Mouse (Mus musculus) kidney, postnatal 0 days (tissue): Measurements from ENCODE around the gene Cenpj. TPM values are rescaled to one million over a fixed set of nuclear protein-coding genes. Genes with fewer than 3 reads are reported as not detected.

ENCODE experiments used
- ATAC-seq: fragments of 200-750 bp; cut with Nextera tagmentation; replicated peaks from 2 replicates; pipeline ENCODE4 v1.8.0; 2017; ENCODE audit warnings: low read depth, moderate number of reproducible peaks, moderate TSS enrichment, moderate library complexity; ENCODE audit not compliant: low FRiP score
- DNase-seq: peaks from one replicate; pipeline ENCODE4 v3.0.0-alpha.2; 2016; ENCODE audit warnings: low spot score
- H3K27ac ChIP-seq: fragments of 300-500 bp; sonication (generic); 2 replicates; pipeline ENCODE4 v1.5.1; 2014; ENCODE audit warnings: mild to moderate bottlenecking
- H3K27me3 ChIP-seq: fragments of 300-500 bp; sonication (generic); 2 replicates; pipeline ENCODE4 v1.6.1; 2014; ENCODE audit warnings: low read length, mixed read lengths; ENCODE audit not compliant: insufficient read depth
- H3K36me3 ChIP-seq: fragments of 300-500 bp; sonication (generic); 2 replicates; pipeline ENCODE4 v1.6.1; 2014; ENCODE audit warnings: low read length, mixed read lengths; ENCODE audit not compliant: insufficient read depth
- H3K4me1 ChIP-seq: fragments of 300-500 bp; sonication (generic); replicated peaks from 2 replicates; pipeline ENCODE4 v1.6.1; 2014; ENCODE audit warnings: antibody characterized with exemption, low read length, mixed read lengths; ENCODE audit not compliant: insufficient read depth
- H3K4me2 ChIP-seq: fragments of 300-500 bp; sonication (generic); 2 replicates; pipeline ENCODE4 v1.6.1; 2014; ENCODE audit warnings: mild to moderate bottlenecking, low read length, moderate library complexity, mixed read lengths
- H3K4me3 ChIP-seq: fragments of 300-500 bp; sonication (generic); replicated peaks from 2 replicates; pipeline ENCODE4 v1.5.1; 2014; ENCODE audit warnings: low read depth, low read length
- H3K9ac ChIP-seq: fragments of 300-500 bp; sonication (generic); 2 replicates; pipeline ENCODE4 v1.6.1; 2014; ENCODE audit warnings: low read depth, low read length
- H3K9me3 ChIP-seq: fragments of 300-500 bp; sonication (generic); replicated peaks from 2 replicates; pipeline ENCODE4 v1.6.1; 2016; ENCODE audit warnings: low read length, inconsistent platforms, mixed read lengths
- CTCF ChIP-seq: IDR thresholded peaks from 2 replicates; pipeline ENCODE4 v1.5.1; 2016; ENCODE audit warnings: antibody characterized with exemption, low read depth, mild to moderate bottlenecking, moderate library complexity
- WGBS: fragments of 180-500 bp; shearing (Covaris S2); extraction: QIAGEN DNeasy Blood & Tissue Kit; methylation state at CpG from one replicate; pipeline ENCODE4 v1.1.7; 2014; 5-methylcytosine and 5-hydroxymethylcytosine counted together
- polyA plus RNA-seq: library from polyadenylated mRNA; unstranded; fragments of >200 nt; fragmentation: Nextera tagmentation; extraction: Ambion mirVana; gene quantifications from 2 replicates; pipeline ENCODE4 v1.2.1, GENCODE M21; 2015

Gene Cenpj
- polyA plus RNA-seq, 1 experiment from 2014 or later: 7.2 TPM

GRCm38 (mm10) chr14:56598759-56599158 lies 23.5 kb upstream of the Cenpj start:
- Histone ChIP-seq H3K4me1 (no peaks in the 10 kb centered on the region), H3K4me2 (no peak overlapping the region), H3K4me3 (no peak overlapping the region), H3K27ac (no peak overlapping the region), H3K9ac (no peak overlapping the region), H3K27me3 (no peaks in the 10 kb centered on the region), H3K9me3 (no peaks in the 10 kb centered on the region), H3K36me3 (peaks cover 32% of the 10 kb centered on the region)
- peak; percentile 65 for DNase-seq
- peak; percentile 75 for TF ChIP-seq CTCF
- no peak for ATAC-seq
- 49% methylated on average over 6 of the region's 6 CpGs for WGBS

- no peak for ATAC-seq
- Histone ChIP-seq H3K4me1 (no peaks in the 10 kb centered on the region), H3K36me3 (peaks cover 38% of the 10 kb centered on the region), H3K27ac (no peak overlapping the region), H3K4me3 (no peak overlapping the region), H3K9me3 (no peaks in the 10 kb centered on the region), H3K27me3 (no peaks in the 10 kb centered on the region), H3K9ac (no peak overlapping the region), H3K4me2 (no peak overlapping the region)
- no peak for DNase-seq
- 93% methylated on average over 1 of the region's 1 CpGs for whole genome bisulfite sequencing
- no peak for TF ChIP-seq CTCF
Measured at GRCm38 (mm10) chr14:56594811-56595210, 19.6 kb upstream of the Cenpj start.

GRCm38 (mm10) chr14:56592191-56592590 lies 17.0 kb upstream of the Cenpj start:
- peaks cover 33% of the 10 kb centered on the region for H3K36me3 ChIP-seq

GRCm38 (mm10) chr14:56582294-56582693 lies 7.1 kb upstream of the Cenpj start:
- H3K4me1 ChIP-seq: no peaks in the 10 kb centered on the region; the same call in 1 of the 2 replicates
- no peak for DNase-seq
- no peaks in the 10 kb centered on the region for H3K27me3 ChIP-seq
- 79% methylated on average over 6 of the region's 6 CpGs for WGBS
- H3K4me2 ChIP-seq: no peak overlapping the region
- ATAC-seq: no peak
- no peak overlapping the region for H3K9ac ChIP-seq
- H3K9me3 ChIP-seq: no peaks in the 10 kb centered on the region
- no peak overlapping the region for H3K4me3 ChIP-seq
- H3K36me3 ChIP-seq: no peaks in the 10 kb centered on the region
- H3K27ac ChIP-seq: no peak overlapping the region
- no peak for TF ChIP-seq CTCF

More at GRCm38 (mm10) chr14:56592191-56592590, 17.0 kb upstream of the Cenpj start:
- H3K9me3 ChIP-seq: no peaks in the 10 kb centered on the region
- 91% methylated on average over 9 of the region's 9 CpGs for WGBS
- TF ChIP-seq CTCF: no peak
- H3K4me3 ChIP-seq: no peak overlapping the region
- H3K27me3 ChIP-seq: no peaks in the 10 kb centered on the region
- H3K4me1 ChIP-seq: no peaks in the 10 kb centered on the region
- DNase-seq (no peak), ATAC-seq (no peak)
- no peak overlapping the region for H3K27ac ChIP-seq
- no peak overlapping the region for H3K4me2 ChIP-seq
- H3K9ac ChIP-seq: no peak overlapping the region

- Histone ChIP-seq H3K27ac (no peak overlapping the region), H3K4me1 (peaks cover 5% of the 10 kb centered on the region; the same call in 1 of the 2 replicates), H3K27me3 (no peaks in the 10 kb centered on the region), H3K4me2 (no peak overlapping the region), H3K9me3 (no peaks in the 10 kb centered on the region), H3K4me3 (no peak overlapping the region), H3K9ac (no peak overlapping the region), H3K36me3 (no peaks in the 10 kb centered on the region)
- ATAC-seq (no peak), DNase-seq (no peak)
- TF ChIP-seq CTCF: no peak
- 54% methylated on average over 5 of the region's 5 CpGs for WGBS
Measured at GRCm38 (mm10) chr14:56581117-56581516, 5.9 kb upstream of the Cenpj start.

GRCm38 (mm10) chr14:56579011-56579410 lies 3.8 kb upstream of the Cenpj start:
- no peaks in the 10 kb centered on the region for H3K27me3 ChIP-seq
- no peaks in the 10 kb centered on the region for H3K36me3 ChIP-seq
- no peaks in the 10 kb centered on the region for H3K9me3 ChIP-seq
- H3K4me3 ChIP-seq: no peak overlapping the region
- H3K4me2 ChIP-seq: no peak overlapping the region
- ATAC-seq (no peak), DNase-seq (no peak)
- H3K27ac ChIP-seq: no peak overlapping the region
- no peak for TF ChIP-seq CTCF
- no peak overlapping the region for H3K9ac ChIP-seq
- peaks cover 5% of the 10 kb centered on the region; the same call in 1 of the 2 replicates for H3K4me1 ChIP-seq
- 41% methylated on average over 8 of the region's 8 CpGs for WGBS
